Mouse (Mus musculus) midbrain, embryonic 11.5 days (tissue): ENCODE measurements at regions not wholly inside any gene's neighbourhood (a gene's known extent, or its start where the extent isn't known, plus 50 kb on each side); places are given as distances from the start of the nearest gene placed in this dataset.

Experiments
- ATAC-seq: fragments of 200-750 bp; cut with Nextera tagmentation; 2 replicates; pipeline ENCODE4 v1.8.0; 2017; ENCODE audit warnings: moderate TSS enrichment, moderate library complexity; ENCODE audit not compliant: low FRiP score
- DNase-seq: peaks from one replicate; pipeline ENCODE4 v3.0.0; 2015; ENCODE audit warnings: low spot score; ENCODE audit errors: missing footprints
- H3K27ac ChIP-seq: fragments of 300-500 bp; sonication (generic); 2 replicates; pipeline ENCODE4 v1.5.1; 2014; ENCODE audit warnings: low read depth, low read length
- H3K27me3 ChIP-seq: fragments of 300-500 bp; sonication (generic); 2 replicates; pipeline ENCODE4 v1.6.1; 2014; ENCODE audit warnings: mild to moderate bottlenecking, low read length, moderate library complexity, mixed read lengths; ENCODE audit not compliant: control insufficient read depth, insufficient read depth
- H3K36me3 ChIP-seq: fragments of 300-500 bp; sonication (generic); 2 replicates; pipeline ENCODE4 v1.6.1; 2014; ENCODE audit warnings: mild to moderate bottlenecking, low read length, moderate library complexity, mixed read lengths; ENCODE audit not compliant: control insufficient read depth, insufficient read depth
- H3K4me1 ChIP-seq: fragments of 300-500 bp; sonication (generic); 2 replicates; pipeline ENCODE4 v1.6.1; 2014; ENCODE audit warnings: low read length; ENCODE audit not compliant: control insufficient read depth, insufficient read depth
- H3K4me2 ChIP-seq: fragments of 300-500 bp; sonication (generic); 2 replicates; pipeline ENCODE4 v1.6.1; 2014; ENCODE audit warnings: mild to moderate bottlenecking, moderate library complexity
- H3K4me3 ChIP-seq: fragments of 300-500 bp; sonication (generic); 2 replicates; pipeline ENCODE4 v1.5.1; 2014; ENCODE audit warnings: low read depth, low read length
- H3K9ac ChIP-seq: fragments of 300-500 bp; sonication (generic); 2 replicates; pipeline ENCODE4 v1.6.1; 2014; ENCODE audit warnings: low read length
- H3K9me3 ChIP-seq: fragments of 300-500 bp; sonication (generic); 2 replicates; pipeline ENCODE4 v1.6.1; 2016; ENCODE audit warnings: low read length; ENCODE audit not compliant: control insufficient read depth
- WGBS: fragments of 180-500 bp; shearing (Covaris S2); extraction: QIAGEN DNeasy Blood & Tissue Kit; methylation state at CpG from one replicate; pipeline ENCODE4 v1.1.7; 2014; 5-methylcytosine and 5-hydroxymethylcytosine counted together

DNA sequence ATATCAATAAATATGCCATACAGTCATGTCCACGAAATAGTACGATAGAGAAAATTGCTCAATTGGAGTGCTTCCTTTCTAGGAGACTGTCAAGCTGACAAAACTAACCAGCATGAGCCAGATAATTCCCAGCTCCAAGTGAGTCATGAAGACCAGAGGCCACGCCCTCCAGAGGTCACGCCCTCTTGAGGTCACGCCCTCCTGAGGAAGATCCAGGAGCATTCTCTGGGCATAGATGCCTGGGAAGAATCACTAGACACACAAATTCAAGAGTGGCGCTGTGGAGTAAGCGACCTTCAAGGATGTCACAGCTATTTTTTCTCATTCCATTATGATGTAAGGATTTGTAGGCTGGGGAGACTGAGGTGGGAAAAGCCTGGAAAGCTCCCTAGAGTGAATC lies 76.5 kb downstream of the Pttg1 start:
- Histone ChIP-seq H3K9ac (no peak overlapping the region), H3K27me3 (no peaks in the 10 kb centered on the region), H3K27ac (0 out of 2 replicates have a peak overlapping the region, but pooled peaks have one; percentile 1), H3K9me3 (no peaks in the 10 kb centered on the region), H3K4me2 (no peak overlapping the region), H3K4me3 (no peak overlapping the region), H3K36me3 (no peaks in the 10 kb centered on the region), H3K4me1 (peaks cover 17% of the 10 kb centered on the region)
- ATAC-seq (no peak), DNase-seq (no peak)
- 49% methylated on average over 7 of the region's 7 CpGs for WGBS

DNA sequence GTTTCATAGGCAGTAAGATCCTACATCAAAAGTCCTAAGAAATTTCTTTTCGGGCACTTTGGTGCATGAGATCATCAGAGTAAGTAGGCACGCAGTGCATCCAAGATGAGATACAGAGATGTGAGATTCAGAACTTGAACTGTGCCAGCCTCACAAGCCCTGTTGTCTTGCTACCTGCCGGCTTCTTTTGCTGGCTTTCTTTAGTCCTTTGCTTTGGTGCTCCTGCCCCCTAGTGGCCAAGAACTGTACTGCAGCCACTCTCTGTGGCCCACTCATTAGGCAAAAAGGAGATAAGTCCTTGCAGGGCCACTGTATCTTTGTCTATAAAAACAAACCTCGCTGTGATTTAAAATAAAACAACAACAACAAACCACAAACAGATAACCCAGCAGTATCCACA lies 77.5 kb downstream of the Pttg1 start:
- 18% methylated on average over 4 of the region's 4 CpGs for WGBS
- peak; percentile 51; the same call in 1 of the 2 replicates for ATAC-seq
- Histone ChIP-seq H3K9me3 (no peaks in the 10 kb centered on the region), H3K27ac (no peak overlapping the region), H3K27me3 (no peaks in the 10 kb centered on the region), H3K9ac (no peak overlapping the region), H3K4me1 (peaks cover 19% of the 10 kb centered on the region), H3K36me3 (no peaks in the 10 kb centered on the region), H3K4me2 (no peak overlapping the region), H3K4me3 (no peak overlapping the region)
- peak; percentile 99 for DNase-seq

DNA sequence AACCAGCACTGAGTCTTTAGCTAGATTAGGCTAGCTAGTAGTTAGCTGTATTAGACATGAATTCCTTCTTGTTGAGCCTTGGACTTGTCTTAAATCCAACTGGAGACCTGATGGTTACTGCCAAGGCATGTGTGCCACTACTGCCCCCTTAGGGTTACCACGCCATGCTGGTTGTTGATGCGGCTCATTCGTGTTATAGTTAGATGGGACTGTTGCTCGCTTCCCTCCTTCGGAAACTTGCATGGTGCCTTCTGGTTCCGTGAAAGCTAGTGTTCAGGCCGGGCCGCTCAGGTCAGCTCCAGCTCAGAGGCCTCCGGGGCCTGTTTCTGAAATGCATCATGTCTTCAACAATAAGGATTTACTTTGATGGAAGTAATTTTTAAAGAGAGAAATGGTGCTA lies 79.6 kb downstream of the Pttg1 start:
- WGBS, result 93% methylated on average over 9 of the region's 9 CpGs
- ATAC-seq (no peak), DNase-seq (no peak)
- H3K9me3 ChIP-seq, result no peaks in the 10 kb centered on the region
- H3K4me1 ChIP-seq, result peaks cover 17% of the 10 kb centered on the region
- no peak overlapping the region for H3K9ac ChIP-seq
- H3K27me3 ChIP-seq, result no peaks in the 10 kb centered on the region
- no peak overlapping the region for H3K27ac ChIP-seq
- H3K4me3 ChIP-seq, result no peak overlapping the region
- H3K4me2 ChIP-seq, result no peak overlapping the region
- H3K36me3 ChIP-seq, result no peaks in the 10 kb centered on the region

DNA sequence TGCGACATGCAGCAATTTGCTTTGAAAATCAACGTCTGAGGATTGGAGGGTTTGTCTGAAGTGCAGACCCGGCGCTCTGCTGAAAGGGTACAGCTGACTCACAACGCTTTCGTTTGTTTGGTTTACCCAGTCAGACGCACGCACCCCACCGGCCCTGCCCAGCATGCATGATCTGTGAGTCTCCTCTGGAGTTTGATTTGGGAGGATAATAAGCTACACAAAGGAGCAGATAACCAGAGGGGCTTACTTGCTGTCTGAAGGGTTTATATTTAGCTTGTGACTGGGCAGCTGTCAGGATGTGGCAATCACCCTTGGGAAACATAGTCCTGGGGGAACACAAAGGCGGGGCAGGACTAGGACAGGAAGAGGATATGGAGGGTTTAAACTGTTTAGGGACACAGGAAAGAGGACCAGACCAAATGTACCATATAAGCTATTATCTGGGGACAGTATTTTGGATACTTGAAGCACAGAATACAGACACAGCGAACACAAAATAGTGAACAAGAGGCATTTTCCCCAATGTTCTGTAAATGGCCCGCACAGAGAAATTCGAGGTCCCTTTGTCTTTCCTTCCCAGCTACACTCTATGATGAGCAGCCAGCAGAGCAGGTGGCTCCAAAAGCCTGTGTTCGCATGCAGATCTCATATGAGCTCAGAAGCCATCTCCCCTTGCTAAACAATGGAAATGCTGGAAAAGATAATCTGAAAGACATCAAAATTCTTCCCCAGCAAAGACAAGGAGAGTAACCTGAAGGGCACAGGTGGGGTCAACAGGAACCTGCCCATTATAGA lies 81.1 kb downstream of the Pttg1 start:
- WGBS, result 37% methylated on average over 14 of the region's 14 CpGs
- no peaks in the 10 kb centered on the region for H3K36me3 ChIP-seq
- H3K4me1 ChIP-seq, result peaks cover 14% of the 10 kb centered on the region
- 0 out of 2 replicates have a peak overlapping the region, but pooled peaks have one; percentile 4 for H3K4me2 ChIP-seq
- H3K4me3 ChIP-seq, result no peak overlapping the region
- H3K27ac ChIP-seq, result peak overlapping the region; percentile 63
- ATAC-seq (peak; percentile 72), DNase-seq (no peak)
- no peaks in the 10 kb centered on the region for H3K9me3 ChIP-seq
- peak overlapping the region; percentile 21; the same call in 1 of the 2 replicates for H3K9ac ChIP-seq
- H3K27me3 ChIP-seq, result no peaks in the 10 kb centered on the region

DNA sequence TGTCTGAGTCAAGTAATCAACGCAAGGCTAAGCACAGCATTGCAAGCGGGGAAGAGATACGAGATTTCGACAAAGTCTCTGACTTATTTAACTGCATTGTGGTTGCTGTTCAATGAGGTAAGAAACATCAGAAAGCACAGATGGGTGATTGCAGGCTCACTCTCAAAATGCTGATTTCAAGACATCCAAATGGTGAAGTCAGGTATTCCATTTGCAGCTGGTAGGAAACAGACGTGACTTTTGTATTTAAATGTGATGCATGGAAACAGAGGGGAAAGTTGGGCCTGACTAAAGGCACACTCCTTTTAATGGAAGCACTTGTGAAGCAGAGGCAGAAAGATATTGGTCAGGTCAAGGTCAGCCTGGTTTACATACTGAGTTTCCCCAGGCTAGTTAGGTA lies 82.5 kb downstream of the Pttg1 start:
- DNase-seq (no peak), ATAC-seq (no peak)
- WGBS, result 82% methylated on average over 5 of the region's 5 CpGs
- Histone ChIP-seq H3K4me3 (no peak overlapping the region), H3K9me3 (no peaks in the 10 kb centered on the region), H3K4me2 (no peak overlapping the region), H3K27ac (no peak overlapping the region), H3K27me3 (no peaks in the 10 kb centered on the region), H3K9ac (no peak overlapping the region), H3K36me3 (no peaks in the 10 kb centered on the region), H3K4me1 (peaks cover 7% of the 10 kb centered on the region)

DNA sequence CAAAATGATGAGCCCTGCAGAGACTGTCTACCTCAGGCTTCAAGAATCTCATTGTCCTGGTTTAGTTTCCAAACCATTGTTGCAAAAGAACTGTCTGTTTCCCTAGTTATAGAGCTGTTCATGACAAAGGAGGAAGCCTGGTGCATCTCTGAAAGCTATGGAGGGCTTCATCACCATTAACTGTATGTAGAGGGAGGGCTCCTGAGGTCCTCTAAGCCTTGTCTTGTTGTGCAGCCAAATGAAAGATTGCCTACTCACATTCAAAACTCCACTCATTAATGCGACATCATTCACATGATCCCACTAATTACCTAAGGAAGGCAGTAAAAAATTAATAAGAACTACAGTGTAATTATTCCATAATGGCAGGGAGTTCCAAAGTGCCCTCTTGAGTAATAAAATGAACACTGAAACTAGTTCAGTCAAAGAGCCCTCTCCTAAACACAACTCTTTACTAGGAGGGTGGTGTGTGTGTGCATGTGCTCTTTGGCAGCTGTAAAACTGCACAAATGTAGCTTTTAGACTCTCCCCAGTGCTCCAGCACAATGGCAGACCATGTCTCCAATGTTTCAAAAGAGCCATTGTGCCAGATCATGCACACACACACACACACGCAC lies 87.6 kb downstream of the Pttg1 start:
- Histone ChIP-seq H3K4me1 (no peaks in the 10 kb centered on the region), H3K4me2 (no peak overlapping the region), H3K27me3 (no peaks in the 10 kb centered on the region), H3K36me3 (no peaks in the 10 kb centered on the region), H3K9me3 (no peaks in the 10 kb centered on the region), H3K4me3 (no peak overlapping the region), H3K9ac (no peak overlapping the region), H3K27ac (no peak overlapping the region)
- 88% methylated on average over 2 of the region's 2 CpGs for WGBS
- no peak for ATAC-seq
- no peak for DNase-seq

DNA sequence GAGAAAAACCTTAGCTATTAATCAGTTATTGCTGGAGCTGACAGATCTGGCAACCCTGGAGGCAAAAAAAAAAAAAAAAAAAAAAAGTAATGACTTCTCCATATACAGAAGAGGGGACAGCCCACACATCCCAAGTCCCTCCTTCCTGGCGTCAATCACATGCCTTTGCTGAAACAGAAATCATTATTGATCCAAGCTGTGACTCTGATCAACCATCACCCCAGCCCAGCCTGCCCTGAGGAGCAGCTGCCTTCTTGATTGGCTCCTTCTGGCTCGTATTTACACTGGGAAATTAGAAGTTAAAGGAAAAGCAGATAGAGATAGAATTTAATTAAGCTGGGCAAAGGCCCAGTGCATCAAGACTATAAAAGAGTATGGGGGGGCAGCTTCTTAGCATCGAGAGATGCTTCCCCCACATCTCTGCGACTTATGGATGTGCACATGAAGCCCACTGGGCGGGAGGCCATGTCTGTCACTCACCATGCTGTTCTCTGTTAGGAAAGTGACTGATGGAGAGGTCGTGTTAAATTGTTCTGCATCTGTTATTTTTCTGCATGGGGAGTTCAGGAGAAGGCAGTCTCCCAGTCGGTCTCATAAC lies 90.3 kb downstream of the Pttg1 start:
- Histone ChIP-seq H3K4me3 (no peak overlapping the region), H3K9ac (no peak overlapping the region), H3K27ac (no peak overlapping the region), H3K36me3 (no peaks in the 10 kb centered on the region), H3K9me3 (no peaks in the 10 kb centered on the region), H3K27me3 (no peaks in the 10 kb centered on the region), H3K4me1 (no peaks in the 10 kb centered on the region), H3K4me2 (no peak overlapping the region)
- ATAC-seq (peak; percentile 83), DNase-seq (no peak)
- 74% methylated on average over 7 of the region's 7 CpGs for WGBS

DNA sequence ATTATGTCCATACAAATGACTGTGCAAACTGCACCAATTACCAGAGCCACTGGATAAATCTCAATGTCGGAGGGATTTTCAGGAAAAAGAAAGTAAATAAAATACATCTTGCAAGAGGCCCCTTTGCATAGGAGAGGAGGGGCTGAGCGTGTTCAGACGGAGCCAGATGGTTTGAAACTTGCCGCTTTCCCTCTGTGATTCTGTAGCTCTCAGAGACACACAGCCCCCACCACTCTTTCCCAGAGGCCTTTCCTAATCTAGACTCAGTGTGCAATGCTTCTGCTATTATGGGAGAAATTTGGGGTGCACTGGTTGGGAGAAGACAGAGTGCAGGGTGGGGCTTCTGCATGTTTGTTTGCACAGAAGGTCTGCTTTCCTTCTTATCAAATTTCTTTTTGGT lies 92.5 kb downstream of the Pttg1 start:
- Histone ChIP-seq H3K4me3 (no peak overlapping the region), H3K4me2 (no peak overlapping the region), H3K9me3 (no peaks in the 10 kb centered on the region), H3K36me3 (no peaks in the 10 kb centered on the region), H3K4me1 (no peaks in the 10 kb centered on the region), H3K27me3 (no peaks in the 10 kb centered on the region), H3K9ac (no peak overlapping the region), H3K27ac (no peak overlapping the region)
- DNase-seq (no peak), ATAC-seq (no peak)
- WGBS, result 84% methylated on average over 4 of the region's 4 CpGs

DNA sequence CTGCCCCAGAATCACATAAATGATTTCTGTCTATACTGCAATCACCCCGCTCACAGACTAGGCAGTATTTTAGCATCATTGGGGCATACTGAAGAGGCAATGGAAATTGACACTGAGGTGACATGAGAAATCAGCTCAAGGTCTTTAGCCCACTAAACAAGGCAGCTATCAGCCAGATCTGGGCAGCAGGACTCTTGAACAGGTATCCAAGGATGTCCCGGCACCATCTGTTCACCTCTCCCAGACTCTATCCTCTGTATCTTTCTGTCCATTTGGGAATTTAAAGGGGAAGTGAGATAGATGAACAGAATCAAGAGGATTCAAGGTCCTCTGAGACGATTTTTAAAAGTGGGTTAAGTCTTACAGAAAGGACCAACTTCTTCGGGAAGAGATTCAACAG lies 112.1 kb downstream of the Pttg1 start:
- Histone ChIP-seq H3K27me3 (no peaks in the 10 kb centered on the region), H3K36me3 (no peaks in the 10 kb centered on the region), H3K4me2 (no peak overlapping the region), H3K9me3 (no peaks in the 10 kb centered on the region), H3K9ac (no peak overlapping the region), H3K4me1 (peaks cover 6% of the 10 kb centered on the region), H3K4me3 (no peak overlapping the region), H3K27ac (no peak overlapping the region)
- WGBS, result 86% methylated on average over 4 of the region's 4 CpGs
- peak; percentile 77 for DNase-seq
- no peak for ATAC-seq
